Mouse (Mus musculus): ENCODE measurements around the gene Zfp275. TPM values are rescaled to one million over a fixed set of nuclear protein-coding genes. Genes with fewer than 3 reads are reported as not detected.
"Not testable (repeated sequence)": the region's sequence is repeated elsewhere in the genome, so short reads cannot be mapped to it uniquely, and the experiment has no call there.

The Zfp275 gene
- polyA plus RNA-seq (2014; fragmentation: Nextera tagmentation; extraction: Ambion mirVana), result 12.3 and 13.5 TPM in 2 replicates

- Histone ChIP-seq H3K36me3 (ENCODE audit: control insufficient read depth, insufficient read depth, low read length) (no peaks in the 10 kb centered on the region), H3K27me3 (ENCODE audit: control insufficient read depth, insufficient read depth, low read length) (no peaks in the 10 kb centered on the region), H3K4me1 (ENCODE audit: control insufficient read depth, insufficient read depth, low read length) (no peaks in the 10 kb centered on the region), H3K4me2 (ENCODE audit: low read length) (peak within 1 kb of the TSS; percentile 60), H3K9ac (replicated peaks; ENCODE audit: low read length) (peak within 1 kb of the TSS; percentile 70), H3K9me3 (ENCODE audit: control insufficient read depth, low read length) (no peaks in the 10 kb centered on the region), H3K4me3 (replicated peaks; ENCODE audit: low read depth, low read length) (peak within 1 kb of the TSS; percentile 50), H3K27ac (replicated peaks; ENCODE audit: low read depth, low read length) (peak within 1 kb of the TSS; percentile 70)
- DNase-seq (peak; percentile 85), ATAC-seq (ENCODE audit: low FRiP score, low TSS enrichment) (peak; percentile 89)
- 21% methylated on average over 37 of the region's 37 CpGs for WGBS
Measured at GRCm38 (mm10) chrX:73342483-73342895, at the start of gene Zfp275. Gene Zfp275, plus strand, starts transcription at chrX:73342621.

GRCm38 (mm10) chrX:73292876-73293275 lies 49.5 kb upstream of the Zfp275 start, which contains the start of the genes Xlr5a and Xlr5c:
Gene Xlr5a, minus strand, starts transcription at chrX:73292976.
Gene Xlr5c, minus strand, starts transcription at chrX:73292976.
- H3K9me3 ChIP-seq (ENCODE audit: control insufficient read depth, low read length); H3K4me2 ChIP-seq (ENCODE audit: low read length); H3K27ac ChIP-seq (replicated peaks; ENCODE audit: low read depth, low read length); DNase-seq; ATAC-seq (ENCODE audit: low FRiP score, low TSS enrichment); H3K36me3 ChIP-seq (ENCODE audit: control insufficient read depth, insufficient read depth, low read length); H3K4me3 ChIP-seq (replicated peaks; ENCODE audit: low read depth, low read length); H3K27me3 ChIP-seq (ENCODE audit: control insufficient read depth, insufficient read depth, low read length); H3K9ac ChIP-seq (replicated peaks; ENCODE audit: low read length); H3K4me1 ChIP-seq (ENCODE audit: control insufficient read depth, insufficient read depth, low read length): not testable (repeated sequence)
- 92% methylated on average over 15 of the region's 17 CpGs for WGBS

GRCm38 (mm10) chrX:73295745-73296144 lies 46.7 kb upstream of the Zfp275 start:
- H3K27me3 ChIP-seq (ENCODE audit: control insufficient read depth, insufficient read depth, low read length); H3K9me3 ChIP-seq (ENCODE audit: control insufficient read depth, low read length); H3K4me2 ChIP-seq (ENCODE audit: low read length); H3K4me3 ChIP-seq (replicated peaks; ENCODE audit: low read depth, low read length); H3K4me1 ChIP-seq (ENCODE audit: control insufficient read depth, insufficient read depth, low read length); H3K27ac ChIP-seq (replicated peaks; ENCODE audit: low read depth, low read length); H3K36me3 ChIP-seq (ENCODE audit: control insufficient read depth, insufficient read depth, low read length); DNase-seq; ATAC-seq (ENCODE audit: low FRiP score, low TSS enrichment); H3K9ac ChIP-seq (replicated peaks; ENCODE audit: low read length): not testable (repeated sequence)
- 70% methylated on average over 8 of the region's 10 CpGs for WGBS

- H3K4me2 ChIP-seq (ENCODE audit: low read length), result no peak overlapping the region
- no peaks in the 10 kb centered on the region for H3K9me3 ChIP-seq (ENCODE audit: control insufficient read depth, low read length)
- no peak overlapping the region for H3K4me3 ChIP-seq (replicated peaks; ENCODE audit: low read depth, low read length)
- DNase-seq, result peak; percentile 67
- no peaks in the 10 kb centered on the region for H3K4me1 ChIP-seq (ENCODE audit: control insufficient read depth, insufficient read depth, low read length)
- H3K9ac ChIP-seq (replicated peaks; ENCODE audit: low read length), result no peak overlapping the region
- H3K27me3 ChIP-seq (ENCODE audit: control insufficient read depth, insufficient read depth, low read length), result no peaks in the 10 kb centered on the region
- WGBS, result 44% methylated on average over 3 of the region's 3 CpGs
- H3K27ac ChIP-seq (replicated peaks; ENCODE audit: low read depth, low read length), result no peak overlapping the region
- ATAC-seq (ENCODE audit: low FRiP score, low TSS enrichment), result no peak
- H3K36me3 ChIP-seq (ENCODE audit: control insufficient read depth, insufficient read depth, low read length), result no peaks in the 10 kb centered on the region
Measured at GRCm38 (mm10) chrX:73312522-73312921, 29.9 kb upstream of the Zfp275 start.

GRCm38 (mm10) chrX:73321029-73321428 lies 21.4 kb upstream of the Zfp275 start:
- 83% methylated on average over 3 of the region's 3 CpGs for WGBS
- ATAC-seq (ENCODE audit: low FRiP score, low TSS enrichment), result no peak

GRCm38 (mm10) chrX:73327215-73327614 lies 15.2 kb upstream of the Zfp275 start:
- WGBS, result 78% methylated on average over 2 of the region's 2 CpGs

More at GRCm38 (mm10) chrX:73321029-73321428, 21.4 kb upstream of the Zfp275 start:
- H3K4me3 ChIP-seq (replicated peaks; ENCODE audit: low read depth, low read length), result no peak overlapping the region
- H3K4me2 ChIP-seq (ENCODE audit: low read length), result no peak overlapping the region
- no peaks in the 10 kb centered on the region for H3K36me3 ChIP-seq (ENCODE audit: control insufficient read depth, insufficient read depth, low read length)
- no peak overlapping the region for H3K9ac ChIP-seq (replicated peaks; ENCODE audit: low read length)
- H3K27ac ChIP-seq (replicated peaks; ENCODE audit: low read depth, low read length), result no peak overlapping the region
- no peak for DNase-seq
- H3K9me3 ChIP-seq (ENCODE audit: control insufficient read depth, low read length), result no peaks in the 10 kb centered on the region
- no peaks in the 10 kb centered on the region for H3K4me1 ChIP-seq (ENCODE audit: control insufficient read depth, insufficient read depth, low read length)
- H3K27me3 ChIP-seq (ENCODE audit: control insufficient read depth, insufficient read depth, low read length), result no peaks in the 10 kb centered on the region

GRCm38 (mm10) chrX:73333548-73333947 lies 8.9 kb upstream of the Zfp275 start:
- Histone ChIP-seq H3K4me2 (ENCODE audit: low read length) (no peak overlapping the region), H3K9ac (replicated peaks; ENCODE audit: low read length) (no peak overlapping the region), H3K4me3 (replicated peaks; ENCODE audit: low read depth, low read length) (no peak overlapping the region), H3K9me3 (ENCODE audit: control insufficient read depth, low read length) (no peaks in the 10 kb centered on the region), H3K4me1 (ENCODE audit: control insufficient read depth, insufficient read depth, low read length) (no peaks in the 10 kb centered on the region), H3K36me3 (ENCODE audit: control insufficient read depth, insufficient read depth, low read length) (no peaks in the 10 kb centered on the region), H3K27ac (replicated peaks; ENCODE audit: low read depth, low read length) (no peak overlapping the region), H3K27me3 (ENCODE audit: control insufficient read depth, insufficient read depth, low read length) (no peaks in the 10 kb centered on the region)
- DNase-seq (no peak), ATAC-seq (ENCODE audit: low FRiP score, low TSS enrichment) (no peak)

More at GRCm38 (mm10) chrX:73327215-73327614, 15.2 kb upstream of the Zfp275 start:
- Histone ChIP-seq H3K27ac (replicated peaks; ENCODE audit: low read depth, low read length) (no peak overlapping the region), H3K9me3 (ENCODE audit: control insufficient read depth, low read length) (no peaks in the 10 kb centered on the region), H3K9ac (replicated peaks; ENCODE audit: low read length) (no peak overlapping the region), H3K27me3 (ENCODE audit: control insufficient read depth, insufficient read depth, low read length) (no peaks in the 10 kb centered on the region), H3K36me3 (ENCODE audit: control insufficient read depth, insufficient read depth, low read length) (no peaks in the 10 kb centered on the region), H3K4me1 (ENCODE audit: control insufficient read depth, insufficient read depth, low read length) (no peaks in the 10 kb centered on the region), H3K4me3 (replicated peaks; ENCODE audit: low read depth, low read length) (no peak overlapping the region), H3K4me2 (ENCODE audit: low read length) (no peak overlapping the region)
- ATAC-seq (ENCODE audit: low FRiP score, low TSS enrichment) (no peak), DNase-seq (no peak)

GRCm38 (mm10) chrX:73336740-73337139 lies 5.7 kb upstream of the Zfp275 start, which contains the start of gene Gm45015:
Gene Gm45015, minus strand, starts transcription at chrX:73336840.
- Histone ChIP-seq H3K4me3 (replicated peaks; ENCODE audit: low read depth, low read length) (no peak within 1 kb of the TSS), H3K27ac (replicated peaks; ENCODE audit: low read depth, low read length) (no peak within 1 kb of the TSS), H3K4me1 (ENCODE audit: control insufficient read depth, insufficient read depth, low read length) (no peaks in the 10 kb centered on the region), H3K4me2 (ENCODE audit: low read length) (no peak within 1 kb of the TSS), H3K36me3 (ENCODE audit: control insufficient read depth, insufficient read depth, low read length) (no peaks in the 10 kb centered on the region), H3K27me3 (ENCODE audit: control insufficient read depth, insufficient read depth, low read length) (no peaks in the 10 kb centered on the region), H3K9ac (replicated peaks; ENCODE audit: low read length) (no peak within 1 kb of the TSS), H3K9me3 (ENCODE audit: control insufficient read depth, low read length) (no peaks in the 10 kb centered on the region)
- ATAC-seq (ENCODE audit: low FRiP score, low TSS enrichment), result no peak
- WGBS, result 82% methylated on average over 4 of the region's 4 CpGs
- no peak for DNase-seq

- no peak for ATAC-seq (ENCODE audit: low FRiP score, low TSS enrichment)
- WGBS, result 86% methylated on average over 1 of the region's 1 CpGs
- H3K27ac ChIP-seq (replicated peaks; ENCODE audit: low read depth, low read length), result no peak overlapping the region
Measured at GRCm38 (mm10) chrX:73341473-73341872, 948 bp upstream of the Zfp275 start.

More at GRCm38 (mm10) chrX:73341473-73341872, 948 bp upstream of the Zfp275 start:
- Histone ChIP-seq H3K4me2 (ENCODE audit: low read length) (no peak overlapping the region), H3K9me3 (ENCODE audit: control insufficient read depth, low read length) (no peaks in the 10 kb centered on the region), H3K9ac (replicated peaks; ENCODE audit: low read length) (no peak overlapping the region), H3K36me3 (ENCODE audit: control insufficient read depth, insufficient read depth, low read length) (no peaks in the 10 kb centered on the region), H3K27me3 (ENCODE audit: control insufficient read depth, insufficient read depth, low read length) (no peaks in the 10 kb centered on the region), H3K4me1 (ENCODE audit: control insufficient read depth, insufficient read depth, low read length) (no peaks in the 10 kb centered on the region), H3K4me3 (replicated peaks; ENCODE audit: low read depth, low read length) (no peak overlapping the region)
- no peak for DNase-seq
